Mouse (Mus musculus) olfactory bulb, adult 2 months (tissue): ENCODE measurements around the gene Map3k4. TPM values are rescaled to one million over a fixed set of nuclear protein-coding genes. Genes with fewer than 3 reads are reported as not detected.
"Not testable (repeated sequence)": the region's sequence is repeated elsewhere in the genome, so short reads cannot be mapped to it uniquely, and the experiment has no call there.

Source experiments
- H3K27ac ChIP-seq: fragments of 200-500 bp; 2 replicates; pipeline ENCODE4 v1.5.1; 2012; ENCODE audit warnings: low read depth, low read length; ENCODE audit not compliant: insufficient read depth
- H3K4me1 ChIP-seq: fragments of 200-500 bp; 2 replicates; pipeline ENCODE4 v1.6.1; 2012; ENCODE audit warnings: low read length; ENCODE audit not compliant: control insufficient read depth, insufficient read depth
- H3K4me3 ChIP-seq: fragments of 200-500 bp; 2 replicates; pipeline ENCODE4 v1.5.1; 2012; ENCODE audit warnings: mild to moderate bottlenecking, low read depth, low read length, moderate library complexity; ENCODE audit not compliant: insufficient read depth
- CTCF ChIP-seq: fragments of 200-500 bp; IDR thresholded peaks from 2 replicates; pipeline ENCODE4 v1.5.1; 2012; ENCODE audit warnings: low read depth, mild to moderate bottlenecking, low read length, moderate library complexity; ENCODE audit not compliant: insufficient read depth
- POLR2A ChIP-seq: fragments of 200-500 bp; IDR thresholded peaks from 2 replicates; pipeline ENCODE4 v1.6.1; 2012; ENCODE audit warnings: mild to moderate bottlenecking, low read depth, low read length, moderate library complexity; ENCODE audit not compliant: insufficient read depth
- WGBS: fragments of 180-500 bp; shearing (Covaris S2); methylation state at CpG from one replicate; pipeline ENCODE4 v1.1.7; 2018; 5-methylcytosine and 5-hydroxymethylcytosine counted together
- polyA plus RNA-seq: library from polyadenylated mRNA; stranded (reverse); fragments of >200 nt; gene quantifications from 2 replicates; pipeline ENCODE4 v1.2.4, GENCODE M21; 2012; ENCODE audit warnings: low replicate concordance; ENCODE audit not compliant: missing spikeins, insufficient read depth, insufficient read length

Map3k4 gene
- polyA plus RNA-seq, 1 experiment = not detected

DNA sequence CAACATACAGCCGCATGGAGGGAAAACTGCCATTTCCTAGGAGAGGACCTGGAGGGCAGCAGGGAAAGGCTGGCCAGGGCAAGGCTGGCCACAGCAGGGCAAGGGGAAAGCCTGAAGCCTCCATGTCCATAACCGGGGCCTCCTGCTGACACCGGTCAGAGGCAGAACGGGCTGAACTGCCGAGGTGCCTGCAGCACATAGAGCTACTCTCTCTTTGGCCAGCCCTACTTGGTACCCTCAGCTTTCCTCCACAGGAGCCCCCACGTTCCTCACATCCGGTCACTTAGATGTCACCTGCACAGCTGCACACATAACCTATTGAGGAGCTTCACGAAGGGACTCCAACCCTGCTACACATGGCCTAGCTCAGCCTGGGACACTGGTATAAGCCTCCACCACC lies 9.5 kb downstream of the Map3k4 start:
- peaks cover 27% of the 10 kb centered on the region for H3K4me1 ChIP-seq
- H3K4me3 ChIP-seq = no peak overlapping the region
- no peak for TF ChIP-seq POLR2A
- TF ChIP-seq CTCF = no peak
- H3K27ac ChIP-seq = no peak overlapping the region
- 87% methylated on average over 8 of the region's 8 CpGs for WGBS

DNA sequence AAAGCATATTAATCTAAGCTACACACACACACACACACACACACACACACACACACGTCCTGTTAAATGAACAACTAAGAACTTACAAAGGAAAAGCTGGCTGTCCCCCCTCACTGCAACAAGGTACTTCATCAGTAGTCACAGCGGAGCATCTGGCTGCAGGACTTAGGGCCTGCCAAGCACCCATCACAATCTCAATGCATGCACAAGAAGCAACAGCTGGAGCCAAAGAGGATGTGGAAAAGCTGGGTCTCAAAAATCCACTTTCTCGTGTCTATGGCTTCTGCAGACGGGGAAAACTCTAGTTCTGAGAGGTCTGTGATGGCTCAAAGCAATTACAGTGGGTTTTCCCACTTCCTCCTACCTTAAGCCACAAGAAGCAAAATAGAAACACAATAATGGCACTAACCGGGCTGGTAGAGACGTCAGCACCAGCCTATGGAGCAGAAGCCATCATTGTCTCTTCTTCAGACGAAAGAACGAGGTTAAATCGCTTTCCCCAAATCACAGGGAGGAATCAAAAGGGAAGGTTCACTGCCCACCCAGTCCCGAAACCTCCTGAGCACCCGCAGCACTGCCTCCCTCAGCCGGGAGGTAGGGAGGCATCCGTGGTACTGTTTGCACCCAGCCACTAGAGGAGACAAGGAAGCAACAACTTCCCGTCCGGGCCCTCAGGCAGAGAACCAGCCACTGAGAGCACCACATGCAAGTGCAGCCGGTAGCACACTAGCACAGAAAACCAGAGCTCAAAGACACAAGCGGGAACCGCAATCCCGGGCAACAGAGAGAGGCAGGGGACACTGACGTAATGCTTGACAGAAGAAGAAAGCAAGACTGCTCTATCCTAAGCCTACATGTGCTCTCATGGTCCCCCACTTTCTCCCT lies 11.1 kb downstream of the Map3k4 start:
- 48% methylated on average over 20 of the region's 20 CpGs for WGBS
- TF ChIP-seq CTCF (no peak), POLR2A (no peak)
- H3K27ac ChIP-seq = no peak overlapping the region

DNA sequence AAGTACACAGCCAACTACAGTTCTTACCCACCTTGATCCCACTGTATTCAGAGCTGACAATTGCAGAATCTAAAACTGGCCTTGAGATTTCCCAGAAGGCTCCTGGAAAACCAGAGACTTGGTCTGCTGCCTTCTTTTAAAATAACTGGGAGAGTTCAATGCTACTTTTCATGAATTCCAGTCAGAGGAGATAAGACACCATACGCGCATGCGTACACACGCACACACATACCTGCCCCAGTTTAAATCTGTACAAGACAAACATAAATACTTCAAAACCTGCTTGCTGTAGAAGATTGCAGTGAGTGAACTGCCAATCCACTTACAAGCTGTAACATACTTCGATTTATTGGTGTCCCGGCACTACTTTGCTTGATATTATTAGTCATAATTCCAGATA lies 13.9 kb downstream of the Map3k4 start:
- Histone ChIP-seq H3K4me1 (peaks cover 38% of the 10 kb centered on the region), H3K27ac (no peak overlapping the region), H3K4me3 (no peak overlapping the region)
- 96% methylated on average over 6 of the region's 6 CpGs for WGBS
- TF ChIP-seq POLR2A (no peak), CTCF (no peak)

More for the DNA sequence above, 11.1 kb downstream of the Map3k4 start:
- Histone ChIP-seq H3K4me1 (peaks cover 25% of the 10 kb centered on the region), H3K4me3 (no peak overlapping the region)

DNA sequence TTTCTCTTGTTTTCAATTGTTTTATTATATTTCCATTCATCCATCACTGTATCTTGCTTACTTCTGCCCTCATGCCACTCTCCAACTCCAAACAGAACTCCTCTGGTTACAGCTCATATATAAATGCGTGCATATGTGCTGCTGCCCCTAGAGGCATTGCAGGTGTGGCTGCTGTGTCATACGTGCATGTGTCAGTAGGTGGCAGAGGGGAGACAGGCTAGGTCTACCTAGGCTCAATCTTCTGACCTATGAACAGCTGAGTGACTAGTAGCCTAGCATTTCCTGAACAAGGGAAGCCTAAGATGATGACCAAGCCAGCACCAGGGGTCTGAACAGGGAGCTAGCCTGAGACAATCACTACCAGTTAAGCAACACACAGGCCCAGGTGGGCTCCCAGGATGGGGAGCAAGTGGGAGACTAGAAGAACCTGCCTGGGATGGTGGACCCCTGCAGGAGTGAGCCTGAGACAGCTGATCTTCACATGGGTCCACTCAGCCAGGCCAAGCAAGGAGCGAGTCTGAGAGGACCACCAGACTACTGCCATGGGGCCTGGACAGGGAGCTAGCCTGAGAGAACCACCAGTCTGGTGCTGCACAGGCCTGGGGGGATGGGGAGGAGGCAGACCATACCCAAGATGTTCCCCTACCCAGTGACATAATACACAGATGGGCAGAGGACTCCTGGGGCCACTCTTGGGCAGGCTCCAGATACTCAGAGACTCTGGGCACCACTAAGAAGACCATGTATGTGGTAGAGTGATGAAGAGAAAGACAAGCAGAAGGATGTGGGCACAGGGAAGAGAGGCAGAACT lies 17.5 kb downstream of the Map3k4 start:
- Histone ChIP-seq H3K4me3 (no peak overlapping the region), H3K27ac (no peak overlapping the region), H3K4me1 (peaks cover 30% of the 10 kb centered on the region)
- 62% methylated on average over 3 of the region's 3 CpGs for WGBS
- TF ChIP-seq CTCF (no peak), POLR2A (no peak)

DNA sequence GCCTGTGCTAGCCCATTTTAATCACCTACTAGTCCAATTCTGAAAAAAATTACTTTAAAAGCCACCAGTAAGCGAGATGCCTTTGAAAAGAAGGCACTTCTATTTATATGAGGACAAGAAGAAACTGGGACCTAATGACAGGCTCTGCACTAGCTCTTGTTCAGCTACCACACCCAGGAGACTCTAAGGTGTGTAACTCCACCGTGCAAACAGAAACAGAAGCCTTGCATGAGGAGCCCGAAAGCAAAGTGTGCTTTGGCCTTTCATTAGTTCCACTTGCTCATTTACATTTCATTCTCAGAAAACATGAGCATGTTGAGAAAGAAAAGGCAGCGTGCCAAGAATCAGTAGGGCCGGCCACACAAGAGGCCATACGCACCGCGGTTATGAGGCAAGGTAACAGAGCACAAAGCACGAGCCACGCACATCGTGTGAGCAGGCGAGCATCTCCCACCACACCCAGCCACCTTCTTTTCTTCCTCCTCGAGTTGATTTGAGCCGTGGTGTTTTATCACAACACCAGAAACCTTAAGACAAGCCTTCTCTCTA lies 18.4 kb downstream of the Map3k4 start:
- TF ChIP-seq POLR2A = no peak
- TF ChIP-seq CTCF = no peak
- H3K27ac ChIP-seq = no peak overlapping the region
- no peak overlapping the region for H3K4me3 ChIP-seq
- H3K4me1 ChIP-seq = peaks cover 29% of the 10 kb centered on the region
- WGBS = 66% methylated on average over 14 of the region's 14 CpGs

DNA sequence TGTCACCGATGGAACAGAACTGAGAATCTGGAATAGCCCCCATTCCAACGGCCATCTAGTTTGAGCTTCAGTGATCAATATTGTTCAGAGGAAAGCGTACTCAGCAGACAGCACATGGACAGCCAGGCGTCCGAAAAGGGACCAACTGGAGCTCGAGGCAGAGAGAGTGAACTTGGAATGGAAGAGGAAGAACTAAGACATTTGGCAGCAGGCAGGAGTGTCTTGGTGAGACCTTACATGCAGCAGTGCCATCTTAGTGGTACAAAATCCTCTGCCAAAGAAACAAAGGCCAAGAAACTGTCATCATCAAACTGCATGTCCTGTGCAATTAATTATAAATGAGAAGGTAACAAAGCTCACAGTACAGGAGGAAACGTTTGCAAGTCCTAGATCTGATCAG lies 19.2 kb downstream of the Map3k4 start:
- Histone ChIP-seq H3K27ac (no peak overlapping the region), H3K4me3 (no peak overlapping the region), H3K4me1 (peaks cover 33% of the 10 kb centered on the region)
- 83% methylated on average over 7 of the region's 7 CpGs for WGBS
- no peak for TF ChIP-seq POLR2A
- TF ChIP-seq CTCF = no peak

DNA sequence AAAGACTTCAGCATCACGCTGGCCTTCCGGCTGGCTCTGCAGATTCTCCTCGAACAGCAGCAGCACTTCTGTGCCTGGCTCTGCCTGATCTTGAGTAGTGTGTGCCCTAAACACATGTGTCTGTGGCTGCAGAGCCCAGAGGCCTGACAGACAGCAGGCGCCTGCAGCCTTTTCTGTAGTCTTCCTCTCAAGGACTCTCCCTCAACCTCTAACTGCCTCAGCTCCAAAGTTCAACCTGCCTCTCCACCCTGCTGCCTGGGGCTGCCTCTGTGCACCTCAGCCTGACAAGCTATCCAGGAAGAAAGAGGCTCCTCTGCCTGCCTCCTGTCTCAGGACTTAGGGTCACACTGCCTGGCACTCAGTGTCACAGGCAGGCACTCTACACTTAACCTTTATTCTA lies 20.6 kb downstream of the Map3k4 start:
- no peak overlapping the region for H3K4me3 ChIP-seq
- 83% methylated on average over 4 of the region's 4 CpGs for WGBS
- H3K27ac ChIP-seq = no peak overlapping the region
- peaks cover 42% of the 10 kb centered on the region for H3K4me1 ChIP-seq
- TF ChIP-seq POLR2A = no peak
- no peak for TF ChIP-seq CTCF

DNA sequence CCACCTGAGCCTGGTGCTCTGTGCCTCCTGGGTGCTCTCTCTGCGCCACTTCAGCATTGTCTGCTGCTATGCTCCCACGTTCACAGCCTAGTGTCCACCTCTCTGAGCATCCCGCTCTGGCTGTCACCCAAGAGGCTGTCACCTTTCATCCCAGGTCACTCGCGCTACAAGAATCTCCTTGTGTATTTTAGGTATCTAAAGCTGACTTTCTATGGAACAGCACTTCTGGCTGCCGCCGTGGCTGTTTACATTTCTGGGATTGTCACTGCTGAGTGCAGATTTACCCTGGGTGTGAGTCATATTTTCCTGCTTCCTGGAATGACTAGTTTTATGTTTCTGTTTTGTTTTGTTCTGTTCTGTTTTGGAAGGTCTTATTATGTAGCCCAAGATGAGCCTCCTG lies 21.3 kb downstream of the Map3k4 start:
- Histone ChIP-seq H3K4me1 (peaks cover 47% of the 10 kb centered on the region), H3K27ac (0 out of 2 replicates have a peak overlapping the region, but pooled peaks have one; percentile 16), H3K4me3 (no peak overlapping the region)
- WGBS = 48% methylated on average over 7 of the region's 7 CpGs
- TF ChIP-seq CTCF = no peak
- no peak for TF ChIP-seq POLR2A

DNA sequence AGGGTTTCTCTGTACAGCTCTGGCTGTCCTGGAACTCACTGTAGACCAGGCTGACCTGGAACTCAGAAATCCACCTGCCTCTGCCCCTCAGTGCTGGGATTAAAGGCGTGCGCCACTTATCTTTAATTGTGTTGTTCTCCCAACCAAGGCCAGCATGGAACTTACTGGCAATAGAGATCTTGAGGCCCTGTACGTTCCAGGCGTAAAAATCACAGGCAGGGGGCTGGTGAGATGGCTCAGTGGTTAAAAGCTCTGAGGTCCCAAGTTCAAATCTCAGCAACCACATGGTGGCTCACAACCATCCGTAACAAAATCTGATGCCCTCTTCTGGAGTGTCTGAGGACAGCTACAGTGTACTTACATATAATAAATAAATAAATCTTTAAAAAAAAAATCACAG lies 22.7 kb downstream of the Map3k4 start:
- H3K4me3 ChIP-seq, H3K27ac ChIP-seq: not testable (repeated sequence)
- peaks cover 37% of the 10 kb centered on the region for H3K4me1 ChIP-seq
- WGBS = 94% methylated on average over 5 of the region's 5 CpGs
